Mouse (Mus musculus) adrenal gland, postnatal 14 days (tissue): ENCODE measurements at regions not wholly inside any gene's neighbourhood (a gene's known extent, or its start where the extent isn't known, plus 50 kb on each side); places are given as distances from the start of the nearest gene placed in this dataset.
"Not testable (repeated sequence)": the region's sequence is repeated elsewhere in the genome, so short reads cannot be mapped to it uniquely, and the experiment has no call there.

Experiments
- DNase-seq: peaks from one replicate; pipeline ENCODE4 v3.0.0; 2021; ENCODE audit warnings: mixed read lengths

DNA sequence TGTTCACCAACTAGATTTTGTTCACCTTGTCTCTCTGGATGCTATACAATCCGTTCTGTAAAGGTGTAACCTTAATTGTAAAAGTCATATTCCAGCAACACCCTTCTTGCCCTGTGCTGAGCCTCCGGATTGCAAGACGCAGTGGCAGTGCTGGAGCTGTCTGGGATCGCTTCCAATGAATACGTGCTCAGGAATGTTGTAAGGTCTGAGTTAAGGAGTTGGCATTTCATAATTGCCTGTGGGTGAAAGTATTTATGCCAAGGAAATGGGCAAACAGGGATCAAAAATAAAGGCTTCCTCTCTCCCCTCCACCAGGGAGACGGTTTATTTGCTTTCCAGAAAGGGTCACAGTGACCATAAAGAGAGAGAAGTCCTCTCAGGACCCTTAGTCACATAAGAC, 93.3 kb downstream of the Apob start:
- peak; percentile 36 for DNase-seq

GRCm38 (mm10) chr12:8071286-8071685, 93.8 kb downstream of the Apob start:
- no peak for DNase-seq

GRCm38 (mm10) chr12:8076010-8076540, 98.6 kb downstream of the Apob start:
- no peak for DNase-seq

GRCm38 (mm10) chr12:8077346-8077745, 99.9 kb downstream of the Apob start:
- DNase-seq, result peak; percentile 59

DNA sequence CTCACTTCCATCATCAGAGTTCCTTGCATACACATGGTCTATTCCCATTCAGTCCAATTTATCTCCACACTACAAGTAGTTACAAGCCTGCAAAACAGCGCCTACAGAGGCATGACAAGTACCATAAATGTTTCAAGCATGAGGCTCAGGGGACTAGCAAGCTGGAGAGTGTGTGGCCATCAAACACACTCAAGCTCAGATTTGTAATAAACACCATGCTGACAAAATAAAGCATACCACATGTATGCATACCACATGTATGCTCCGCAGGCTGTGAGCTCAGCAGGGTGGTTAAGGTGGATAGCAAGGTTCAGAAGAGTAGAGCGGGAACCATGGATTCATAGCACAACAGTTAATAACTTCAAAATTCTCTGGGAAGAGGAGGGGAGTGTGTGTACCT, 100.6 kb downstream of the Apob start:
- DNase-seq, result no peak

DNA sequence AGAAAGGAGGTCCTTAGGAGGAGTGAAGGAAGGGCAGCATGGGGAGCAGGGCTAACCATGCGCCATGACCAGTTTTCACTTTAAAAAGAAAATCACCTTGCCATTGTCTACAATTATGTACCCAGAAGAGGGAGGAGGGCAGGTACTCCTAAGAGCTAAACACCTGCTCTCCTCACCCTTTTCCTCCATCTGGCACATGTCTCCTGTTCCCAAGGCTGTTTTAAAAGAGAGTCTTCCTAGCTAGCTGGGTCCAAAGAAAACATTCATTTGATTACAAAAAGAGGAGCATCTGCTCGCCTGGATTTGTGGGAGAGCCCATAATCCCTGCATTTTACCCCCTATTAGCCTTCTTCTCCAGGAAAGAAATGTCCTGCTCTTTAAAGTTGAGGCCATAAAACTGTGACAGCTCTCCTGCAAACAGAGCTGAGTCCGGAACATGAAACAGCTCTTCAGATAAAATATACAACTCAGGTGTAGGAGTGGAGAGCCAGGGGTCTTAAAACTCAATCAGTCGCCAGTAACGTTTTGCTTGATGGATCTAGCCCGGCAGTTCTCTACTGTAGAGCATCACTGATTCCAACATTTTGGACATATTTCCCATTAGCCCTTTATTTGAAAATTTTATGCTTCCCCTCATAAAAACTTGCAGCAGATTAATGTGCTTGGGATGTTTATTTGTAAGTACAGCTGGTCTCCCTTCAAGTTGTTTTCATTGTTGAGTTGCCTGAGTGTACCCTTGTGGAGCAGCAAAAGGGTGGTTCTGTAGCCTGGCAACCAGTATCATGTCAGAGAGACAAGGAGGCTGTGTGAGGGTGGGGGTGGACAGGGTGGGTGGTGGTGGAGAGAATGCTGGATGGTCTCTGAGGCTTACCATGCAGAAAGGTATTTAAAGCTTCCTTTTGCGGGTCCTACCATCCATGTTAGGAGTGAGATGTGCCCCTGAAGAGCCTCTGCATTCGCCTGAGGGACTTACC, 105.5 kb downstream of the Apob start:
- DNase-seq, result no peak

DNA sequence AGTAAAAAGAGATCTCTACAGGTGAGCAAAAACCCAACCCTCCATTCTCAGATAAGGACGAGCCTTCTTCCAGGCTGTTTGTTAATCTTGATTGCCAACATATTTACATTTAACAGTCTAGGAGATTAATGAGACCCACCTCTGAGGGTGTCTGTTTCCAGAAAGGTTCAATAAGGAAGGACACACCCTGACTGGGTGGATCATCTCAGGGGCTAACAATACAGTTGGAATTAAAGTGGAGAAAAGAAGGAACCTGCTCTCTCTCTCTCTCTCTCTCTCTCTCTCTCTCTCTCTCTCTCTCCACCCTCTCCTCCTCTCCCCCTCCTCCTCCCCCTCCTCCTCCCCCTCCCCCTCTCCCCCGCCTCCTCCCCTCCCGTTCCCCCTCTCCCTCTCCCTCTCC, 110.5 kb downstream of the Apob start:
- DNase-seq, result no peak

DNA sequence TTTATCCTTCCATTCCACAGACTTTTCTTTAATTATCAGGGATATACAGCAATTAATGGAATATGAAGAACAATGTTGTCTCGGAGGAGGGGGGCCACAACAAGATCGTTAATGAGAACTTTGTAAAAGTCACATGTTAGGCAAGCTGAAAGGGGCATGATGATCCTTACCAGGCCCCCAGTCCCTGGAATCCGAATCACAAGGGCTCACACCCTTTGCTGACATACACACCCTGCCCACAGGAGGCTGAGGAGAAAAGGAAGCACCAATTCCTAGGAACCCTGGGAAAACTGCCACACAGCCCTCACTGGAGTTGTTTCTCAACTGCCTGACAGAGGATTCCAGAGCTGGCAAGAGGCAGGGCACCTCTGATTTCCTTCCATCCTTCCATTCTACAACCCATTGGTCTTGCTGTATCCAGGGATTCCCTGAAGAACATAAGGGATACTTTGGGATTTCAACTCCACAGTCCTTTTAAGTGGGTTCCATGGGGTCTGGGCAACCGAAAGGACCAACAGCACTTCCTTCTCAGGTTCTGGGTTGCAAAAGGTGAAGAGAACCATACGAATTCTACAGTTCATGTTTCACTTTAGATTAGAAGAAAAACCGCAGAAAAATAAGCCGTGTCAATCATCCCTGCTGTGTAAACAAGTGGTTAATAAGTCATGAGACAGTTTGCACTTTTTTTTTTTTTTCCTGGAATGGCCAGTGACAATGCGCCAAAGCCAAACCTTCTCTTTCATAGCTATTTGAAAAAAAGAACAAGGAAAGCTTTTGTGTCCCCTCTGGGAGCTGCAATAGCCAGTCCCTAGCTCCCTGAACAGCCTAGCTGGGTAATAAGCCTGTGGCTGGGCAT, 112.2 kb downstream of the Apob start:
- DNase-seq, result peak; percentile 36

DNA sequence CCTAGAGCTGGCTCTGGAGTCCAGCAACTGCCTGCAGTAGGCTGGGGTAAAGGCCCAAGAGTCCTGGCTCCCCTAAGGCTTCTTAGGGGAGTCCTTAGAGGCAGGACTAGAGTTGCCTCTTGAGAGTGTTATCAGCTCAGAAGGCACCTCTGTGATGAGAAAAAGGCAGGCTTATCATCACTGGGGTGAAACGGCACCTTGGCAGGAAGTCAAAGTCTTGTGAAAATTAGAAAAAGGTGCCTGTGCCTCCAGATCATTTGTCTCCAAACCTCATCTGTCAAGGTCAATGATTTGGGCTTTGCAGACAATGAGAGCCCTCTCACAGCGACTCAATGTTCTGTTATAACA, 112.8 kb downstream of the Apob start:
- no peak for DNase-seq

GRCm38 (mm10) chr12:8093437-8093836, 114.5 kb upstream of the Ldah start:
- DNase-seq, result no peak

GRCm38 (mm10) chr12:8095946-8096345, 112.0 kb upstream of the Ldah start:
- DNase-seq, result no peak

GRCm38 (mm10) chr12:8098395-8098794, 109.5 kb upstream of the Ldah start:
- DNase-seq, result not testable (repeated sequence)

GRCm38 (mm10) chr12:8099114-8099513, 108.8 kb upstream of the Ldah start:
- no peak for DNase-seq

GRCm38 (mm10) chr12:8099821-8100220, 108.1 kb upstream of the Ldah start:
- DNase-seq, result peak; percentile 76

DNA sequence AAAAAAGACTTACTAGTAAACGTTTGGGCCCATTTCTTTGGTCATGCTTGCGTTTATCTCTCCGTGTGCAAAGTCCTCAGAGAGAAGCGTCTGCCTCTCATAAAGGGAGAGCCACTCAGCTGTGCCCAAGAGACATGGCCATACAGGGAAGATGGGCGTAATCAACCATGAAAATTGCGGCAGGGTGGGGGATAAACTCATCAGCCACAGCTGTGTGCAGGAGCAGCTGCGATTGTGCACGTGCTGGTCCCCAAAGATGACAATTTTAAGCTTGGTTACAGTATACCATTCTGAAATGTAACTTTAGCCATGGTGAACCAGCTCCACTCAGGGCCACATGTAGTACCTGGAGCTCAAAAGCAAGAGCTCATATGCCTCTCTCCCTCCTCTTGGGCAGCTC, 106.1 kb upstream of the Ldah start:
- no peak for DNase-seq

DNA sequence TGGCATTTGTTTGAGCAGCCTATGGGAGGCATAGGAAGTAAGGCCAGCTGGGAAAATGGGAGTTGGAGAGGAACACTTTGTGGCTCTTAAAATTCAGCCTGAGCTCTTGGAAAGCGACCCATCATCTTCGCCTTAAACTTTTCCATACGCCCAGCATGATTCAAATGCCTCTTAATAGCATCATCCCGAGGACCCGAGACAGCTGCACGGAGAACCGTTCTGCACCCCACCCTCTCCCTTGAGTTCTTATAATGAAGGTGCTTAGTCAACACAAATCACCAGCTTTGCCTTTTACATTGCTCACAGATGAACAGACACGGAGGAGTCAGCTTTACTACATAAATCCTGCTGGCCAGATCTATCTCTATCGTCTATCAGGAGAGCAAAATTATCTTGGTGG, 104.6 kb upstream of the Ldah start:
- DNase-seq, result no peak

- DNase-seq, result no peak
Measured at GRCm38 (mm10) chr12:8107137-8107536, 100.8 kb upstream of the Ldah start.

DNA sequence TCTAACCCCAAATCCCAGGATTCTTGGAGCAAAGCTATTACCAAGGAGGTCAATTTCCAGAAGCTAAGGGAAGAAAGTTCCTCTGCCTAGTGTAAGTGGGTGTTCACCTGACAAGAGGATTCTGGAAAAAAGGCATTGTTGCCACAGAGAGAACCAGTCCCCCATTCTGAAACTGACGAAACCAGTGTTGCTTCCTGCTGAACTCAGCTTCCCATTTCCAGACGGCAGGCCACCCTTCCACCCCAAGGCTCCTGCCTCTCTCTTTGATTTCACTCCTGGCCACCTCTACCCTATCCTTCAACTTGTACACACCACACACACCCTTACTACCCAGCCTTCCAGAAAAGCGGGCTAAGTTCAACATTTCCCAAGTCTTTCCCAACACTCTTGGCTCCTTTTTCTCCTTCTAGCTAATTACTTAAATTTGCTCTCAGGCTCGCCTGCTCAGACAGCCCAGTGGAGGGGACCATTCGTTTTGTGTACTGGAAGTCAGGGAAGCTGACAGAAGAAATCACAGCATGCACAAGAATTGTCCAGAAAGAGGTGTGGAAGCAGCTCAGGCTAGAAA, 98.6 kb upstream of the Ldah start:
- DNase-seq, result peak; percentile 31

GRCm38 (mm10) chr12:8109876-8110275, 98.0 kb upstream of the Ldah start:
- DNase-seq, result no peak

DNA sequence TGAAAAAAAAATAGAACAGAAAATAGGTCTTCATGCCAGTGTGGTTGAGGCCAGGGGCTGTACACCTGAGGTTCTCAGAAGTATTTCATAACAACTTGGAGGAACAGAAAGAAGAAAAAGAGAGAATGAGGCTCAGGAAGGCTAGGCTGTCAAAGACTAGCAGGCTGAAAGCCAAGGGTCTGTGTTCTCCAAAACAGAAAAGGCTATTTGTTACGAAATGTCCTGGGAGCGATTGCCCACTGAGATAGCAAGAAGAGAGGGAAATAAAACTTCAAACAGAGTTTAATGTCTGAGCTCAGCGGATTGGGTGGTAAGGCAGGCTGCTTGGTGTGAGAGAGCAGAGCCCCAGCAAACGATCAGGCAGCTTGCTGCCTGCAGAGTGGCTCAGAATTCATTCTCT, 97.6 kb upstream of the Ldah start:
- peak; percentile 24 for DNase-seq

- no peak for DNase-seq
Measured at GRCm38 (mm10) chr12:8111484-8111883, 96.4 kb upstream of the Ldah start.

GRCm38 (mm10) chr12:8155566-8155965, 52.3 kb upstream of the Ldah start:
- DNase-seq, result no peak
